Mouse (Mus musculus): ENCODE measurements around the gene Rcn3.
"Not testable (repeated sequence)": the region's sequence is repeated elsewhere in the genome, so short reads cannot be mapped to it uniquely, and the experiment has no call there.

- TF ChIP-seq CTCF (IDR thresholded peaks at IDR 0.05; ENCODE audit: low read depth, low read length); POLR2A (IDR thresholded peaks at IDR 0.05; ENCODE audit: borderline replicate concordance, low read depth, low read length): not testable (repeated sequence)
Measured at GRCm38 (mm10) chr7:45110089-45110488, 18.1 kb upstream of the Rcn3 start.

All from bone marrow macrophage, adult 2 months (primary cell).